Mouse (Mus musculus) heart, adult 2 months (tissue): Measurements from ENCODE around the gene Naaa. TPM values are rescaled to one million over a fixed set of nuclear protein-coding genes. Genes with fewer than 3 reads are reported as not detected.

Experiments
- DNase-seq, 2 experiments: peaks; one replicate each; pipeline ENCODE4 v3.0.0; 2021
- H3K27ac ChIP-seq: fragments of 200-600 bp; 2 replicates; pipeline ENCODE4 v1.8.1; 2022
- H3K27me3 ChIP-seq: fragments of 200-500 bp; 2 replicates; pipeline ENCODE4 v1.6.1; 2012; ENCODE audit warnings: mild to moderate bottlenecking, low read length, inconsistent platforms, mixed read lengths; ENCODE audit not compliant: control insufficient read depth, insufficient read depth
- H3K36me3 ChIP-seq: fragments of 200-500 bp; 2 replicates; pipeline ENCODE4 v1.6.1; 2012; ENCODE audit warnings: low read length, inconsistent platforms; ENCODE audit not compliant: control insufficient read depth, insufficient read depth
- H3K4me1 ChIP-seq: fragments of 200-500 bp; 2 replicates; pipeline ENCODE4 v1.6.1; 2011; ENCODE audit warnings: low read length; ENCODE audit not compliant: control insufficient read depth, insufficient read depth
- H3K4me3 ChIP-seq: fragments of 200-600 bp; 2 replicates; pipeline ENCODE4 v1.8.1; 2022
- H3K79me2 ChIP-seq: fragments of 200-500 bp; replicated peaks from 2 replicates; pipeline ENCODE4 v1.6.1; 2012; ENCODE audit warnings: mild to moderate bottlenecking, inconsistent platforms, low read length, moderate library complexity, mixed read lengths; ENCODE audit not compliant: control insufficient read depth, insufficient read depth
- H3K9ac ChIP-seq: fragments of 200-500 bp; 2 replicates; pipeline ENCODE4 v1.6.1; 2012; ENCODE audit warnings: low read depth, mild to moderate bottlenecking, control low read depth, inconsistent platforms, low read length, mixed read lengths
- CTCF ChIP-seq: fragments of 200-600 bp; IDR thresholded peaks from 2 replicates; pipeline ENCODE4 v1.8.1; 2022; ENCODE audit warnings: antibody characterized with exemption, mild to moderate bottlenecking, moderate library complexity
- EP300 ChIP-seq: fragments of 200-500 bp; IDR thresholded peaks from 2 replicates; pipeline ENCODE4 v1.6.1; 2011; ENCODE audit warnings: low read depth, low read length, control low read depth; ENCODE audit not compliant: insufficient read depth
- POLR2A ChIP-seq: fragments of 200-500 bp; IDR thresholded peaks from 2 replicates; pipeline ENCODE4 v1.6.1; 2011; ENCODE audit warnings: mild to moderate bottlenecking, low read depth, low read length, control low read depth; ENCODE audit not compliant: insufficient read depth
- WGBS: fragments of 180-500 bp; shearing (Covaris S2); methylation state at CpG from one replicate; pipeline ENCODE4 v1.1.7; 2018; 5-methylcytosine and 5-hydroxymethylcytosine counted together
- intact Hi-C: fragments of 180-260 bp; cut with DNase I; formaldehyde crosslinking; loops from one replicate; pipeline ENCODE4 v1.15.1; 2025
- polyA plus RNA-seq: library from polyadenylated mRNA; depleted of rRNA; stranded (reverse); fragments of >200 nt; gene quantifications from 2 replicates; pipeline ENCODE4 v1.2.3, GENCODE M21; 2012
- total RNA-seq, 2 experiments: library from RNA; stranded (reverse); gene quantifications; 2 replicates each; pipeline ENCODE4 v1.2.3; 2021

Naaa gene
- total and polyA plus RNA-seq, 3 experiments: 14.2 to 16.8 (median 16.1) TPM

DNA sequence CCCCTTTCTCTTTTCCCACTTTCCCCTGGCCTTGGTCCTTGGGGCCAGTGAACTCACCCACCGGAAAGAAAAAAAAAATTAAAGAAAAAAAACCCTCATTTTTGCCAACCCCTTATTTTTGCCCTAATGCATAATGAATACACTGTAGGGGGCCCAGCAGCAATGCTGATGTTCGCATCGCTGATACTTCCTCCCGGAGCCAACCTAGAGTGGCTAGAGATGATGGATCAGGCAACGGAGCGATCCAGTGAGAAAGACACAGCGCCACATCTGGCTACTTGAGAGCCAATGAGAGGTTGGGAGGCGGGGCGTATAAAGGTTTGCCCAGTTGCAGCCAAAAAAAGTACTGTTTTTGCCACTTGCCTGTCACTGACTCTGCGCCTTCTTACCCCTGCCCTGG is 49.2 kb downstream of the Naaa start:
- no peak for DNase-seq
- H3K27me3 ChIP-seq: no peaks in the 10 kb centered on the region; the same call in 1 of the 2 replicates
- H3K4me1 ChIP-seq: no peaks in the 10 kb centered on the region
- no peak overlapping the region for H3K9ac ChIP-seq
- 47% methylated on average over 10 of the region's 10 CpGs for WGBS
- no peaks in the 10 kb centered on the region for H3K79me2 ChIP-seq
- H3K27ac ChIP-seq: no peak overlapping the region
- TF ChIP-seq POLR2A (no peak), EP300 (no peak), CTCF (no peak)
- H3K4me3 ChIP-seq: no peak overlapping the region
- H3K36me3 ChIP-seq: no peaks in the 10 kb centered on the region
- intact Hi-C loops: no loop called here

DNA sequence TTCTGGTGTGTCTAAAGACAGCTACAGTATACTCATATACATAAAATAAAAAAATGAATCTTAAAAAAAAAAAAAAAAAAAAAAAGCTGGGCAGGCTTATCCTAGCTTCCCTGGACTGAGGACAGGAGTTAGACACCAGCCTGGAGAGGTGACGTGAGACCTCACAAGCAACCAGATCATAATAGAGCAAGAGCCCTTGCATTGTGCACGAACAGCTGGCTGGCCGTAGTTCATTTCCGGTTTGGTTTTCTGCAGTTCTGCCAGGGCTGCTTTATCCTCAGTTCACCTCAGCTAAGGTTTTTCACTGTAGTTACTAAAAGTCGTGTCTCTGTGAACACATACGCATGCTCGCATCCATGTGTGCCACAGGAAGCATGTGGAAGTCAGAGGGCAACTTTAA is 50.2 kb downstream of the Naaa start:
- H3K4me1 ChIP-seq: no peaks in the 10 kb centered on the region
- no peaks in the 10 kb centered on the region for H3K36me3 ChIP-seq
- H3K79me2 ChIP-seq: no peaks in the 10 kb centered on the region
- no peak overlapping the region for H3K9ac ChIP-seq
- intact Hi-C loops: no loop called here
- no peak overlapping the region for H3K4me3 ChIP-seq
- peak in 1 of 2 experiments; percentile 15 for DNase-seq
- 56% methylated on average over 7 of the region's 7 CpGs for WGBS
- no peaks in the 10 kb centered on the region; the same call in 1 of the 2 replicates for H3K27me3 ChIP-seq
- H3K27ac ChIP-seq: no peak overlapping the region
- TF ChIP-seq CTCF: no peak
- no peak for TF ChIP-seq EP300
- TF ChIP-seq POLR2A: no peak

DNA sequence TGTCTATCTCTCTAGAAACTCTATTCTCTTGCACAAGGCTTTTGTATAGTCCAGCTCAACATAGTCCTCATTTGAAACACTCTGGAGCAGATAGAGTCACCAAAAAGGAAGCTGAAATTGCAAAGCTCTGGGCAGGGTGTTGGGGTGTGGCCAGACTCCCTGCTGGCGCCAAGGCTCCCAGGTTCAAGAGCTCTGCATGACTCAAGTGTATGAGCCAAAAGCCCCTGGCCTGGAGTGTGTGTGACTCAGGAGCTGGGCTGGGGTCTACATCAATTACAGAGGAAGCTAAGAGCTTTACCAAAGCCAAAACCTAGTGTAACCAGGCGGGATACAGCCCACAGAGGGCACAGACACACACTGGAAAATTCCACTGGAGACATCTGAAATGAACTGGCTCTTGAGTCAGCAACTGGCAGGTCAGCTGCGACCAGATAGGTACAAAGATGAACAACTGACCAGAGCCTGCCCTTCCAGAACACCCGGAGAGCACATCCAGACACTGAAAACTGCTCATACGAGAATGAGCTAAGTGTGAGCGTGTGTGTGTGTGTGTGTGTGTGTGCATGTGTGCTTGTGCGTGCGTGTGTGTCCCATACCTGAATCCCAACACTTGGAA is 57.6 kb downstream of the Naaa start:
- H3K9ac ChIP-seq: no peak overlapping the region
- H3K79me2 ChIP-seq: no peaks in the 10 kb centered on the region
- intact Hi-C loops: no loop called here
- TF ChIP-seq CTCF (no peak), POLR2A (no peak)
- H3K36me3 ChIP-seq: no peaks in the 10 kb centered on the region
- peaks cover 2% of the 10 kb centered on the region for H3K4me1 ChIP-seq
- WGBS: 83% methylated on average over 8 of the region's 8 CpGs
- no peaks in the 10 kb centered on the region for H3K27me3 ChIP-seq
- DNase-seq: peak in 1 of 2 experiments; percentile 10
- H3K4me3 ChIP-seq: no peak overlapping the region
- no peak overlapping the region for H3K27ac ChIP-seq

DNA sequence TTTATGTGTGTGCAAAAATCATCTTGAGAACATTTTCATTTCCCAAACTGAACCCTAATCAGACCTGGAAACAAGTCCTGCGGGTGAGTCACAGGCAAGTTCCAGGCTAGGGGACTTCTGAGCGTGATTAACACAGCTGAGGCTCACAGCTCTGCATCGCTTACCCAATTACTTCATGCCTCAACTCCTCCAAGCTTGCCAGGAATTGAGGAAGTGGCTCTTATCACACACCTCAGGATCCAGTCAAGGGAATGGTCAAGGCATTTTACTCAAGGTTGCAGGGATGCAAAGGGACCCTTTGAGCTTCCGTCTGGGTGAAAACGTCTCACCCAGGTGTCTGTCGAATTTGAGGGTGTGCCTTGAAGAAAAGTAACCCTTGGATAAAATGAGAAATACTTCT is 58.1 kb downstream of the Naaa start:
- intact Hi-C loops: no loop called here
- Histone ChIP-seq H3K4me3 (no peak overlapping the region), H3K9ac (no peak overlapping the region), H3K27me3 (no peaks in the 10 kb centered on the region), H3K79me2 (no peaks in the 10 kb centered on the region), H3K36me3 (no peaks in the 10 kb centered on the region), H3K4me1 (peaks cover 2% of the 10 kb centered on the region), H3K27ac (no peak overlapping the region)
- DNase-seq: no peak
- 40% methylated on average over 6 of the region's 6 CpGs for WGBS
- no peak for TF ChIP-seq EP300
- no peak for TF ChIP-seq CTCF
- no peak for TF ChIP-seq POLR2A

DNA sequence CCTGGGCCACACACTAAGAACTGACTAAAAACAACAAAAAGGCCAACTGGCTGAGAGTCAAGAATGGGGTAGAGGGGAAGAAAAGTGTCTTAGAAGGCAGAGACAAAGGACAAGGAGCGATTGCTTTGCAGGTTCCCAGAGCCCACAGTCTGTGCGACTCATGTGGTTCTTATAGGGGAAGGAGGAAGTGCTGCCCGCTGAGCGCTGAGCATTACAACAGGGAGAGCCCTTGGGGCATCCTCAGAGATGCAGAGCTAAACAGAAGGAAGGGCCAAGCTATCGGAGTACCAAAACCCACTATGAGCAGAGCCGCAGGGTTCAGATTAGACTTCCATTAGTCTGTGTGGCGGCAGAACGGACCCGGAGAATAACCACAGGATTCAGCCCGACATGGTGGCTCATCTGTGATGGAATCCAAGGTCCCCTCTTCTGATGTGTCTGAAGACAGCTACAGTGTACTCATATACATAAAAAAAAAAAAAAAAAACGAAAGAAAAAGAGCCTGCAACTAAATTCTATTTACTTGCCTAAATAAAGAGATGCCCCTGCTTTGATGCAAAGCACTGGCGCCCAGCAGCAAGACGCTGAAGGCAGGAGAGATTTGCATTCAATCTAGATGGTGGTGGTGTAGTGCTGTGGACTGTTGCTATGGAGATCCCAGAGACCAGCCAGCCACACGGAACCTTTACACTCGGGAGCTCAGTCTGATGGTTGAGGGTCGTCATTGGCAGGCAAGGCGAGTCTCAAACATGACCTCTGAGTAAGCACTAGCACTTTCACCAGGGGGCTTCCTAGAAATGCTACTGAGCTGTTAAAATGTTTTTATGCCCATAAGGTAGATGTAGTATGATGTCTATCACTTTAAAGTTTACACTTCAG is 58.8 kb downstream of the Naaa start:
- TF ChIP-seq POLR2A: no peak
- TF ChIP-seq EP300: no peak
- no peak for TF ChIP-seq CTCF
- DNase-seq: no peak
- intact Hi-C loops: no loop called here
- peaks cover 2% of the 10 kb centered on the region for H3K4me1 ChIP-seq
- H3K9ac ChIP-seq: no peak overlapping the region
- 63% methylated on average over 17 of the region's 17 CpGs for WGBS
- H3K36me3 ChIP-seq: no peaks in the 10 kb centered on the region
- H3K79me2 ChIP-seq: no peaks in the 10 kb centered on the region
- H3K4me3 ChIP-seq: no peak overlapping the region
- no peak overlapping the region for H3K27ac ChIP-seq
- H3K27me3 ChIP-seq: no peaks in the 10 kb centered on the region

DNA sequence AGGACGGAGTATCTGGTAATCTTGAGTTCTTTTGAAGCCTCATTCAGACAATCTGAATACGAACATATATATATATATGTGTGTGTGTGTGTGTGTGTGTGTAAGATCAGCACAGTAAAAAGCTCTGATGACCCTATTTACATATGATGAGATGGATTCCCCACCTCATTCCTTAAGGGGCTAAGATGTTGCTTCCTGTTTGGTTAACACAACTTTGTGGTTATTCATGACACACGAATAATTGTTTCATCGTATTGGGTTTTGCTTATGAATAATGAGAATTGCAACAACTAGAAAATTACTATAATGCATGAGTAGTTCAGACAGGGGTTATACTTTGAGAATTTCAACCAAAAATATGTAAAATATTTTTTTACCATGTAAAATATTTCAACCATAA is 62.7 kb downstream of the Naaa start, which contains the start of gene U90926:
Gene U90926 (minus strand): TSS at position 101 of the 400 bp plus-strand sequence.
- 89% methylated on average over 4 of the region's 4 CpGs for WGBS
- intact Hi-C loops: no loop called here
- no peaks in the 10 kb centered on the region for H3K79me2 ChIP-seq
- no peaks in the 10 kb centered on the region for H3K27me3 ChIP-seq
- H3K27ac ChIP-seq: no peak within 1 kb of the TSS
- H3K4me3 ChIP-seq: no peak within 1 kb of the TSS
- H3K4me1 ChIP-seq: peaks cover 2% of the 10 kb centered on the region
- no peak for DNase-seq
- H3K36me3 ChIP-seq: no peaks in the 10 kb centered on the region
- no peak within 1 kb of the TSS for H3K9ac ChIP-seq
- TF ChIP-seq POLR2A: no peak
- no peak for TF ChIP-seq CTCF
- no peak for TF ChIP-seq EP300
